Mouse (Mus musculus): ENCODE measurements at regions not wholly inside any gene's neighbourhood (a gene's known extent, or its start where the extent isn't known, plus 50 kb on each side); places are given as distances from the start of the nearest gene placed in this dataset.

- no peak for DNase-seq (ENCODE audit: low read depth, low spot score)
Measured at GRCm38 (mm10) chr8:128148351-128148942, 210.0 kb upstream of the Nrp1 start.

GRCm38 (mm10) chr8:128155604-128156003, 202.8 kb upstream of the Nrp1 start:
- no peak for DNase-seq (ENCODE audit: low read depth, low spot score)

- no peak for DNase-seq (ENCODE audit: low read depth, low spot score)
Measured at GRCm38 (mm10) chr8:128156221-128156620, 202.2 kb upstream of the Nrp1 start.

GRCm38 (mm10) chr8:128162857-128163256, 195.5 kb upstream of the Nrp1 start:
- DNase-seq (ENCODE audit: low read depth, low spot score) = no peak

GRCm38 (mm10) chr8:128164976-128165375, 193.4 kb upstream of the Nrp1 start:
- DNase-seq (ENCODE audit: low read depth, low spot score) = peak; percentile 82

GRCm38 (mm10) chr8:128165591-128165990, 192.8 kb upstream of the Nrp1 start:
- no peak for DNase-seq (ENCODE audit: low read depth, low spot score)

GRCm38 (mm10) chr8:128166097-128166496, 192.3 kb upstream of the Nrp1 start:
- no peak for DNase-seq (ENCODE audit: low read depth, low spot score)

- peak; percentile 74 for DNase-seq (ENCODE audit: low read depth, low spot score)
Measured at GRCm38 (mm10) chr8:128168819-128169218, 189.6 kb upstream of the Nrp1 start.

GRCm38 (mm10) chr8:128171116-128171515, 187.3 kb upstream of the Nrp1 start:
- no peak for DNase-seq (ENCODE audit: low read depth, low spot score)

- no peak for DNase-seq (ENCODE audit: low read depth, low spot score)
Measured at GRCm38 (mm10) chr8:128180214-128180613, 178.2 kb upstream of the Nrp1 start.

GRCm38 (mm10) chr8:128183081-128183480, 175.3 kb upstream of the Nrp1 start:
- no peak for DNase-seq (ENCODE audit: low read depth, low spot score)

GRCm38 (mm10) chr8:128188321-128188720, 170.1 kb upstream of the Nrp1 start:
- DNase-seq (ENCODE audit: low read depth, low spot score) = no peak

- DNase-seq (ENCODE audit: low read depth, low spot score) = peak; percentile 38
Measured at GRCm38 (mm10) chr8:128193293-128193887, 165.0 kb upstream of the Nrp1 start.

- no peak for DNase-seq (ENCODE audit: low read depth, low spot score)
Measured at GRCm38 (mm10) chr8:128200815-128201214, 157.6 kb upstream of the Nrp1 start.

GRCm38 (mm10) chr8:128201635-128202034, 156.8 kb upstream of the Nrp1 start:
- DNase-seq (ENCODE audit: low read depth, low spot score) = no peak

- peak; percentile 33 for DNase-seq (ENCODE audit: low read depth, low spot score)
Measured at GRCm38 (mm10) chr8:128202158-128202886, 156.1 kb upstream of the Nrp1 start.

- peak; percentile 49 for DNase-seq (ENCODE audit: low read depth, low spot score)
Measured at GRCm38 (mm10) chr8:128204803-128205202, 153.6 kb upstream of the Nrp1 start.

GRCm38 (mm10) chr8:128207138-128207537, 151.3 kb upstream of the Nrp1 start:
- DNase-seq (ENCODE audit: low read depth, low spot score) = no peak

- no peak for DNase-seq (ENCODE audit: low read depth, low spot score)
Measured at GRCm38 (mm10) chr8:128210761-128211160, 147.6 kb upstream of the Nrp1 start.

GRCm38 (mm10) chr8:128212223-128212622, 146.2 kb upstream of the Nrp1 start:
- DNase-seq (ENCODE audit: low read depth, low spot score) = no peak

GRCm38 (mm10) chr8:128214256-128214655, 144.1 kb upstream of the Nrp1 start:
- no peak for DNase-seq (ENCODE audit: low read depth, low spot score)

GRCm38 (mm10) chr8:128218886-128219285, 139.5 kb upstream of the Nrp1 start:
- DNase-seq (ENCODE audit: low read depth, low spot score) = no peak

GRCm38 (mm10) chr8:128219539-128219938, 138.9 kb upstream of the Nrp1 start:
- DNase-seq (ENCODE audit: low read depth, low spot score) = no peak

All from telencephalon, adult 2 months (tissue).